Mouse (Mus musculus) embryonic facial prominence, embryonic 11.5 days (tissue): ENCODE data around the gene Zfp462. TPM values are rescaled to one million over a fixed set of nuclear protein-coding genes. Genes with fewer than 3 reads are reported as not detected.
A peak's percentile ranks its signal among the peaks of the same experiment; 100 is the strongest.

Experiments
- ATAC-seq: fragments of 200-750 bp; cut with Nextera tagmentation; replicated peaks from 2 replicates; pipeline ENCODE4 v1.8.0; 2017; ENCODE audit warnings: low read depth; ENCODE audit not compliant: insufficient number of reproducible peaks, low FRiP score, low TSS enrichment
- DNase-seq: peaks from one replicate; pipeline ENCODE4 v3.0.0-alpha.2; 2015; ENCODE audit warnings: low spot score
- H3K27ac ChIP-seq: fragments of 300-500 bp; sonication (generic); replicated peaks from 2 replicates; pipeline ENCODE4 v1.5.1; 2014; ENCODE audit warnings: mild to moderate bottlenecking, low read depth, low read length, control low read depth
- H3K27me3 ChIP-seq: fragments of 300-500 bp; sonication (generic); 2 replicates; pipeline ENCODE4 v1.6.1; 2014; ENCODE audit warnings: mild to moderate bottlenecking, low read length, moderate library complexity, mixed read lengths; ENCODE audit not compliant: control insufficient read depth, insufficient read depth
- H3K36me3 ChIP-seq: fragments of 300-500 bp; sonication (generic); replicated peaks from 2 replicates; pipeline ENCODE4 v1.6.1; 2014; ENCODE audit warnings: low read depth, mild to moderate bottlenecking, low read length, moderate library complexity, mixed read lengths; ENCODE audit not compliant: control insufficient read depth, insufficient read depth
- H3K4me1 ChIP-seq: fragments of 300-500 bp; sonication (generic); 2 replicates; pipeline ENCODE4 v1.6.1; 2014; ENCODE audit warnings: low read length, mixed read lengths; ENCODE audit not compliant: control insufficient read depth, insufficient read depth
- H3K4me2 ChIP-seq: fragments of 300-500 bp; sonication (generic); 2 replicates; pipeline ENCODE4 v1.6.1; 2014; ENCODE audit warnings: low read depth, mild to moderate bottlenecking, control low read depth, low read length, moderate library complexity
- H3K4me3 ChIP-seq: fragments of 300-500 bp; sonication (generic); 2 replicates; pipeline ENCODE4 v1.5.1; 2014; ENCODE audit warnings: low read depth, low read length, control low read depth
- H3K9ac ChIP-seq: fragments of 300-500 bp; sonication (generic); replicated peaks from 2 replicates; pipeline ENCODE4 v1.6.1; 2014; ENCODE audit warnings: mild to moderate bottlenecking, control low read depth, low read length
- H3K9me3 ChIP-seq: fragments of 300-500 bp; sonication (generic); replicated peaks from 2 replicates; pipeline ENCODE4 v1.6.1; 2016; ENCODE audit warnings: mild to moderate bottlenecking, low read length, inconsistent platforms, mixed read lengths; ENCODE audit not compliant: control insufficient read depth
- WGBS: fragments of 180-500 bp; shearing (Covaris S2); extraction: QIAGEN DNeasy Blood & Tissue Kit; methylation state at CpG from one replicate; pipeline ENCODE4 v1.1.7; 2014; 5-methylcytosine and 5-hydroxymethylcytosine counted together
- polyA plus RNA-seq: library from polyadenylated mRNA; unstranded; fragments of >200 nt; fragmentation: Nextera tagmentation; extraction: Ambion mirVana; gene quantifications from 2 replicates; pipeline ENCODE4 v1.2.1, GENCODE M21; 2014

The Zfp462 gene
- polyA plus RNA-seq, 1 experiment from 2014 or later, result 16.9 TPM

- no peaks in the 10 kb centered on the region for H3K27me3 ChIP-seq
- H3K4me2 ChIP-seq, result no peak overlapping the region
- H3K9ac ChIP-seq, result no peak overlapping the region
- H3K27ac ChIP-seq, result no peak overlapping the region
- ATAC-seq, result no peak
- no peaks in the 10 kb centered on the region; the same call in 1 of the 2 replicates for H3K36me3 ChIP-seq
- no peaks in the 10 kb centered on the region for H3K9me3 ChIP-seq
- H3K4me3 ChIP-seq, result no peak overlapping the region
- 72% methylated on average over 6 of the region's 6 CpGs for WGBS
- no peaks in the 10 kb centered on the region for H3K4me1 ChIP-seq
- DNase-seq, result no peak
Observed at GRCm38 (mm10) chr4:55003128-55003527, 58.3 kb downstream of the Zfp462 start.

GRCm38 (mm10) chr4:55005066-55005465 is 60.2 kb downstream of the Zfp462 start:
- peak overlapping the region; percentile 77 for H3K27ac ChIP-seq
- peaks cover 16% of the 10 kb centered on the region for H3K36me3 ChIP-seq
- no peaks in the 10 kb centered on the region for H3K27me3 ChIP-seq
- peak overlapping the region; percentile 32; the same call in 1 of the 2 replicates for H3K9ac ChIP-seq
- DNase-seq (peak; percentile 19), ATAC-seq (peak; percentile 53; the same call in 1 of the 2 replicates)
- H3K4me2 ChIP-seq, result peak overlapping the region; percentile 16; the same call in 1 of the 2 replicates
- H3K4me1 ChIP-seq, result no peaks in the 10 kb centered on the region
- 20% methylated on average over 4 of the region's 4 CpGs for WGBS
- H3K9me3 ChIP-seq, result no peaks in the 10 kb centered on the region
- H3K4me3 ChIP-seq, result no peak overlapping the region

GRCm38 (mm10) chr4:55005521-55005969 is 60.7 kb downstream of the Zfp462 start:
- peaks cover 20% of the 10 kb centered on the region for H3K36me3 ChIP-seq
- H3K4me1 ChIP-seq, result no peaks in the 10 kb centered on the region
- H3K4me3 ChIP-seq, result no peak overlapping the region
- 21% methylated on average over 9 of the region's 9 CpGs for WGBS
- peak overlapping the region; percentile 32; the same call in 1 of the 2 replicates for H3K9ac ChIP-seq
- peak; percentile 53 for DNase-seq
- ATAC-seq, result peak; percentile 79
- H3K9me3 ChIP-seq, result no peaks in the 10 kb centered on the region
- peak overlapping the region; percentile 16; the same call in 1 of the 2 replicates for H3K4me2 ChIP-seq
- peak overlapping the region; percentile 77 for H3K27ac ChIP-seq
- no peaks in the 10 kb centered on the region for H3K27me3 ChIP-seq

- Histone ChIP-seq H3K36me3 (peaks cover 24% of the 10 kb centered on the region), H3K4me3 (no peak overlapping the region), H3K4me1 (no peaks in the 10 kb centered on the region), H3K4me2 (no peak overlapping the region), H3K9me3 (no peaks in the 10 kb centered on the region), H3K9ac (no peak overlapping the region), H3K27ac (peak overlapping the region; percentile 77; the same call in 1 of the 2 replicates), H3K27me3 (no peaks in the 10 kb centered on the region)
- WGBS, result 73% methylated on average over 1 of the region's 1 CpGs
- DNase-seq (no peak), ATAC-seq (no peak)
Observed at GRCm38 (mm10) chr4:55006024-55006423, 61.2 kb downstream of the Zfp462 start.

- H3K36me3 ChIP-seq, result peaks cover 28% of the 10 kb centered on the region
- WGBS, result 96% methylated on average over 14 of the region's 14 CpGs
- no peak for ATAC-seq
Observed at GRCm38 (mm10) chr4:55008616-55009015, 63.8 kb downstream of the Zfp462 start.

GRCm38 (mm10) chr4:55011391-55011790 is 66.5 kb downstream of the Zfp462 start:
- Histone ChIP-seq H3K4me2 (no peak overlapping the region), H3K9me3 (no peaks in the 10 kb centered on the region), H3K27ac (no peak overlapping the region), H3K9ac (no peak overlapping the region), H3K4me1 (no peaks in the 10 kb centered on the region), H3K4me3 (no peak overlapping the region), H3K27me3 (no peaks in the 10 kb centered on the region), H3K36me3 (peaks cover 35% of the 10 kb centered on the region)
- 90% methylated on average over 12 of the region's 12 CpGs for WGBS
- ATAC-seq (no peak), DNase-seq (no peak)

More at GRCm38 (mm10) chr4:55008616-55009015, 63.8 kb downstream of the Zfp462 start:
- no peak overlapping the region for H3K27ac ChIP-seq
- no peak overlapping the region for H3K9ac ChIP-seq
- no peaks in the 10 kb centered on the region for H3K27me3 ChIP-seq
- no peak overlapping the region for H3K4me3 ChIP-seq
- no peak overlapping the region for H3K4me2 ChIP-seq
- H3K9me3 ChIP-seq, result no peaks in the 10 kb centered on the region
- no peak for DNase-seq
- no peaks in the 10 kb centered on the region for H3K4me1 ChIP-seq

- H3K4me3 ChIP-seq, result no peak overlapping the region
- H3K4me1 ChIP-seq, result no peaks in the 10 kb centered on the region
- no peak overlapping the region for H3K9ac ChIP-seq
- H3K9me3 ChIP-seq, result no peaks in the 10 kb centered on the region
- ATAC-seq (no peak), DNase-seq (no peak)
- 77% methylated on average over 16 of the region's 16 CpGs for WGBS
- H3K36me3 ChIP-seq, result peaks cover 38% of the 10 kb centered on the region
- H3K4me2 ChIP-seq, result no peak overlapping the region
- no peak overlapping the region for H3K27ac ChIP-seq
- H3K27me3 ChIP-seq, result no peaks in the 10 kb centered on the region
Observed at GRCm38 (mm10) chr4:55013563-55014248, 68.9 kb downstream of the Zfp462 start.

- Histone ChIP-seq H3K4me1 (no peaks in the 10 kb centered on the region), H3K27ac (no peak overlapping the region), H3K36me3 (peaks cover 28% of the 10 kb centered on the region), H3K4me2 (no peak overlapping the region), H3K9ac (no peak overlapping the region), H3K9me3 (no peaks in the 10 kb centered on the region), H3K4me3 (no peak overlapping the region), H3K27me3 (no peaks in the 10 kb centered on the region)
- ATAC-seq (no peak), DNase-seq (no peak)
- WGBS, result 92% methylated on average over 13 of the region's 13 CpGs
Observed at GRCm38 (mm10) chr4:55014731-55015463, 70.0 kb downstream of the Zfp462 start.
